Mouse (Mus musculus): ENCODE measurements around the gene Rybp.

Rybp gene

DNA sequence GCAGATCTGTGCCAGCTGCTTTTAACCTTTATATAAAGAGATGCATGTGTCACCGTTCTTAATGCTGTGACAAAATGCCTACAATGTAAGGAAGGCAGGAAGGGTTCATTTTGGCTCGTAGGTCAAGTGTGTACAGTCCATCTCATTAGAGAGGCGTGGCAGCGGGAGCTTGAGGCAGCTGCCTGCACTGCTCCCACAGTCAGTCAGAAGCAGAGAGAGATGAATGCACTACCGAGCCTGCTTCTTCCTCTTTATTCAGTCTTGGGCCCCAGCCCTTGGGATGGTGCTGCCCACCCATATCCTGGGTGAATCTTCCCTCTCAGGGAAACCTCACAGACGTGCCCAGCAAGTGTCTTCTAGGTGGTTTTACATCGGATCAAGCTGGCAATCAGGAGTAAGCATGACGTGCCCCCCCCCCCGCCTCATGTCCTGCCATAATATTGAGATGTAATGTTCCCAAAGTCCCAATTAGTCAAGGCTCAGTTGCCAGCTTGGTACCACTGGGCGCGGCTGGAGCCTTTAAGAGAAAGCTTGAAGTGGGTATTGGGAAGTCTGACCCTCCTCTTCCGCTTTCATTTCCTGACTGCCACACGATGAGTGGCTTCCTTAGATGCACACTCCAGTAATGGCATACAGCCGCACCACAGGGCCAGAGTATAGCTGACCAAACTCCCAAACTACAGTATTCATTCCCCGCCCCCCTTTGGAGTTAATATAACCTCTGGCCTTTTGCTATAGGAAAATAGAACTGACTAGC is 96.3 kb downstream of the Rybp start:
- intact Hi-C loops (cut with DNase I) = no loop called here

- intact Hi-C loops (cut with DNase I) = no loop called here
Measured at GRCm38 (mm10) chr6:100190310-100190709, 97.0 kb downstream of the Rybp start.

- intact Hi-C loops (cut with DNase I) = no loop called here
Measured at GRCm38 (mm10) chr6:100188883-100189743, 98.2 kb downstream of the Rybp start.

- intact Hi-C loops (cut with DNase I) = no loop called here
Measured at GRCm38 (mm10) chr6:100187821-100188220, 99.5 kb downstream of the Rybp start.

DNA sequence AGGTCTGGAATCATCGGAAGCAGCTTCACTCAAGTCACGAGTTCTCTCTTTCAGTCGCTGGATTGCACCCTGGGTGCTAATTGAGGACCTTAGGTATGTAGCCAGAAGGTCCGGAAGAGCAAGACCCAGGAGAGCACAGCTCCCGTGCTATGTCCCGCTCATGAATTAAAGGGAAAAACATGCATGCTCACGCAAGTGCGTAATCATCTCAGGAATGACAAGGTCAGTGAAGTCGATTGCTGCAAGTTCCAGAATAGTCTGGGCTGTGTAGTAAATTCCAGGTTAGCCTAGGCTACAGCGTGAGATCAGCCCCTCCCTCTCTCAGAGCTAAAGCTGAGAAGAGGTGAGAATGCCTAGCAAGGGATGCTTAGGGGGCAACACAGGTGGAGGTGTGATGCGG is 100.5 kb downstream of the Rybp start:
- intact Hi-C loops (cut with DNase I) = no loop called here

DNA sequence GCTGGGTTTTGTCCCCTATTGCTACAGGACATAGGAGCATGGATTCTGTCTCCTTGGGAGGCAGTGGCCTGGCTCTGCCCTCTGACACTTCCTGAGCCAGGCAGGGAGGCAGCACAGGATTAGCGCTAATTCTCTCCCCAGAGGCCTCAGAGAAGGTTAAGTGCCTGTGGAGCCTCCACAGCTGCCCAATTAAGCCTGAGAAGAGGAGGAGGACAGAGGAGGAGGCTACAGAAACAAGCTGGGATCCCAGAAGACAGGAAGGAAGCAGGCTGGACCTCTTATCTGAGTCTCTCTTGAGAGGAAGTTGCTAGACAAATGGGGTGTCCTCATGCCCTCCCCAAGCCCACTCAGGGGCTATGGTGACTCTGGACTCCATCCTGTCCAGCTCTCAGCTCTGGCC is 101.8 kb downstream of the Rybp start:
- intact Hi-C loops (cut with DNase I) = no loop called here

GRCm38 (mm10) chr6:100183344-100183743 is 103.9 kb downstream of the Rybp start:
- intact Hi-C loops (cut with DNase I) = no loop called here

DNA sequence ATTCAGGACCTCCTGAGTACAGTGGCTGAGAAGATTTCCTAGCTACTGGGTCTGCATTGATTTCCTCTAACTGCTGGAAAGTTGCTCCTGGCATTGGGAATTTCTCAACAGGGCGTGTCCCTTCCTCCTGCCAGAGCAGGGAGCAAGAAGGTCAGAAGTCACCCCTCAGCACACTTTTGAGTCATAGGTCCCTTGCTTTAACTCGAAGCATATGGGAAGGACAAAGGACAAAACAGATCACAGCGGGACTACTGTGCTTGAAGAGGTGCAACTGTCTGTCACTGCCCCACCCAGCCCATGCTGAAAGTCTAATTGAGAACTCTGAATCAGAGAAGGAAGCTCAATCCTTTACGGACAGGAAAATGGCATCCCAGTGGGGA is 106.4 kb downstream of the Rybp start:
- intact Hi-C loops (cut with DNase I) = no loop called here

GRCm38 (mm10) chr6:100180213-100180882 is 106.9 kb downstream of the Rybp start:
- intact Hi-C loops (cut with DNase I) = no loop called here

- intact Hi-C loops (cut with DNase I) = no loop called here
Measured at GRCm38 (mm10) chr6:100178830-100179229, 108.5 kb downstream of the Rybp start.
